Mouse (Mus musculus) heart, embryonic 16.5 days (tissue): Measurements from ENCODE around the gene Mphosph9. TPM values are rescaled to one million over a fixed set of nuclear protein-coding genes. Genes with fewer than 3 reads are reported as not detected.
"Not testable (repeated sequence)": the region's sequence is repeated elsewhere in the genome, so short reads cannot be mapped to it uniquely, and the experiment has no call there.

Experiments
- ATAC-seq: fragments of 200-750 bp; cut with Nextera tagmentation; replicated peaks from 2 replicates; pipeline ENCODE4 v1.8.0; 2017; ENCODE audit warnings: moderate number of reproducible peaks; ENCODE audit not compliant: insufficient read depth, low FRiP score; ENCODE audit errors: extremely low read depth
- H3K27ac ChIP-seq: fragments of 300-500 bp; sonication (generic); 2 replicates; pipeline ENCODE4 v1.5.1; 2014; ENCODE audit warnings: mild to moderate bottlenecking, low read length, control low read depth, moderate library complexity
- H3K27me3 ChIP-seq: fragments of 300-500 bp; sonication (generic); 2 replicates; pipeline ENCODE4 v1.6.1; 2014; ENCODE audit warnings: low read length, mixed read lengths; ENCODE audit not compliant: control insufficient read depth, insufficient read depth
- H3K36me3 ChIP-seq: fragments of 300-500 bp; sonication (generic); 2 replicates; pipeline ENCODE4 v1.6.1; 2014; ENCODE audit not compliant: control insufficient read depth, insufficient read depth
- H3K4me1 ChIP-seq: fragments of 300-500 bp; sonication (generic); 2 replicates; pipeline ENCODE4 v1.6.1; 2014; ENCODE audit warnings: low read length, mixed read lengths; ENCODE audit not compliant: control insufficient read depth, insufficient read depth
- H3K4me2 ChIP-seq: fragments of 300-500 bp; sonication (generic); 2 replicates; pipeline ENCODE4 v1.6.1; 2014; ENCODE audit warnings: low read depth, mild to moderate bottlenecking, control low read depth, low read length
- H3K4me3 ChIP-seq: fragments of 300-500 bp; sonication (generic); 2 replicates; pipeline ENCODE4 v1.5.1; 2014; ENCODE audit warnings: mild to moderate bottlenecking, control low read depth, low read length
- H3K9ac ChIP-seq: fragments of 300-500 bp; sonication (generic); 2 replicates; pipeline ENCODE4 v1.6.1; 2014; ENCODE audit warnings: low read length, control low read depth
- H3K9me3 ChIP-seq: fragments of 300-500 bp; sonication (generic); replicated peaks from 2 replicates; pipeline ENCODE4 v1.6.1; 2016; ENCODE audit warnings: low read length; ENCODE audit not compliant: control insufficient read depth
- WGBS: fragments of 180-500 bp; shearing (Covaris S2); extraction: QIAGEN DNeasy Blood & Tissue Kit; methylation state at CpG from one replicate; pipeline ENCODE4 v1.1.7; 2014; 5-methylcytosine and 5-hydroxymethylcytosine counted together
- polyA plus RNA-seq: library from polyadenylated mRNA; unstranded; fragments of >200 nt; fragmentation: Nextera tagmentation; extraction: Ambion mirVana; gene quantifications from 2 replicates; pipeline ENCODE4 v1.2.1, GENCODE M21; 2015

Mphosph9 gene
- polyA plus RNA-seq, 1 experiment from 2014 or later = 8.7 TPM

DNA sequence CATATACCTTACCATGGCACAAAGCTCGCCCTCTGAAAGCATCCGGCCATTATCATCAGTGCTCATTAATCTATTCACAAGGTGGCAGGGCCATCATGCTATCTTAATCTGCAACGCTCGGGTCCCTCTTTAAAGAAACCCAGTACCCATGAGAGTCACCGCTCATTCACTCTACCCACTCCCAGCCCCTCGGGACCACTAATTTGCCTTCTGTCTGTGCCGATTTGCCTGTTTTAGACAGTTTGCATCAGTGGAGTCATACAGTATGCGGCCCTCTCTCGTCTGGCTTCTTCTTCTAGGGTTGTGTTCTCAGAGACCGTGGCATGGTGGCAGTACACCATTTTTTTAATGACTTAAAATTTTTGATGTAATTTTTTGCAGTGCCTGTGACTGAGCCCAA, 108.3 kb downstream of the Mphosph9 start:
- Histone ChIP-seq H3K4me1 (peaks cover 94% of the 10 kb centered on the region), H3K9me3 (no peaks in the 10 kb centered on the region), H3K27me3 (no peaks in the 10 kb centered on the region), H3K4me3 (no peak overlapping the region), H3K9ac (no peak overlapping the region), H3K4me2 (peak overlapping the region; percentile 10), H3K27ac (peak overlapping the region; percentile 91), H3K36me3 (peaks cover 5% of the 10 kb centered on the region; the same call in 1 of the 2 replicates)
- ATAC-seq = no peak
- WGBS = 73% methylated on average over 10 of the region's 10 CpGs

DNA sequence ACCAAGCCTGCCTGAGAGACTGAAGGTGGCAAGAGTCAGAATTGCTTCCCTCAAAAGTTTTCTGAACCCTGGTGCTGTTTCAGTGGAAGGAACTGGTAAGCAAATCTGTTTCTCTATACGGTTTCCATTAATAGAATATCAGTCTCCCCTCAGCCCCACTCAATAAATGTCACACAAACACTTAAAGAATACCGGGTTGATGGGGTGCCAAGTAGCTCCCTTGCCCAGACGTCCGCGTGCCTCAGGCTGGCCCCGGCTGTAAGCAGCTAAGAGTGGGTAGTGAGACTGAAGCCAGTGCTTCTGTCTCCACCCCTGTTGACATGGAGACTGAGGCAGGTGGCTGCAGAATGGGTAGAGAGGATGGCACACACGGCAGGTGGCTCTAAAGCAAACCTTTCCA, 108.8 kb downstream of the Mphosph9 start:
- H3K4me3 ChIP-seq = no peak overlapping the region
- peak overlapping the region; percentile 64 for H3K9ac ChIP-seq
- no peaks in the 10 kb centered on the region for H3K27me3 ChIP-seq
- 19% methylated on average over 7 of the region's 7 CpGs for WGBS
- H3K27ac ChIP-seq = peak overlapping the region; percentile 91
- peak; percentile 55 for ATAC-seq
- H3K4me2 ChIP-seq = peak overlapping the region; percentile 40
- H3K9me3 ChIP-seq = no peaks in the 10 kb centered on the region
- H3K4me1 ChIP-seq = peaks cover 94% of the 10 kb centered on the region
- H3K36me3 ChIP-seq = peaks cover 5% of the 10 kb centered on the region; the same call in 1 of the 2 replicates

GRCm38 (mm10) chr5:124217566-124218249, 110.1 kb downstream of the Mphosph9 start:
- H3K9ac ChIP-seq = peak overlapping the region; percentile 64
- peaks cover 5% of the 10 kb centered on the region; the same call in 1 of the 2 replicates for H3K36me3 ChIP-seq
- no peak overlapping the region for H3K4me2 ChIP-seq
- H3K27me3 ChIP-seq = no peaks in the 10 kb centered on the region
- H3K27ac ChIP-seq = peak overlapping the region; percentile 91
- H3K4me1 ChIP-seq = peaks cover 93% of the 10 kb centered on the region
- WGBS = 46% methylated on average over 8 of the region's 8 CpGs
- no peak for ATAC-seq
- H3K4me3 ChIP-seq = no peak overlapping the region
- H3K9me3 ChIP-seq = no peaks in the 10 kb centered on the region

DNA sequence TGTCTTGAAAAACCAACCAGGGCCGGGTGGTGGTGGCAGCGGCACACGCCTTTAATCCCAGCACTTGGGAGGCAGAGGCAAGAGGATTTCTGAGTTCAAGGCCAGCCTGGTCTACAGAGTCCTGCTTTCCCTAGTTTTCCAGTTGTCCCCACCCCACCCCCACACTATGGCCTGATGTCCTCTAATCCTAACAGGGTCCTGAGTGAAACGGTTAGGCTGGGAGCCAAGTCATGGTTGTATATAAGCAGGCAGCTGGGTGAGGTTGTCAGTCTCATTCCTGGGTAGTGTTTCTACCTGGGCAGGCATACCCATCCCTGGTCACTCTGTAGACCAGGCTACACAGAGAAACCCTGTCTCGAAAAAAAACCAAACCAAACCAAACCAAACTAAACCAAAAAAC, 110.7 kb downstream of the Mphosph9 start:
- not testable (repeated sequence) for H3K27me3 ChIP-seq, H3K9me3 ChIP-seq, H3K27ac ChIP-seq, ATAC-seq, H3K4me3 ChIP-seq, H3K36me3 ChIP-seq, H3K9ac ChIP-seq, H3K4me2 ChIP-seq
- 83% methylated on average over 5 of the region's 5 CpGs for WGBS
- peaks cover 89% of the 10 kb centered on the region for H3K4me1 ChIP-seq

DNA sequence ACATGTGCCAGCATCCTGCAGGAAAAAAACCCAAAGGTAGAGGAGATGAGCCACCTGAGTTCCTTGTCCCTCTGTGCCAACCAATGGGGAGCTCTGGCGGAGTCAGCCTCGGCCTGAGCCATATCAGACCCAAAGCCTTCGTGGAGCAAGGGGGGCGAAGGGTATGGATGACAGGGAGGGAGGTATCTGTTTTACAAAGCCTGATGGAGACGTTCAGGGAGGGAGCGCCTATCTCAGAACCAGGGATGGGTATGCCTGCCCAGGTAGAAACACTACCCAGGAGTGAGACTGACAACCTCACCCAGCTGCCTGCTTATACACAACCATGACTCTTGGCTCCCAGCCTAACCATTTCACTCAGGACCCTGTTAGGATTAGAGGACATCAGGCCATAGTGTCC, 111.4 kb downstream of the Mphosph9 start:
- no peaks in the 10 kb centered on the region for H3K9me3 ChIP-seq
- no peak overlapping the region for H3K4me3 ChIP-seq
- H3K27me3 ChIP-seq = no peaks in the 10 kb centered on the region
- 86% methylated on average over 6 of the region's 6 CpGs for WGBS
- H3K4me2 ChIP-seq = no peak overlapping the region
- no peak for ATAC-seq
- peaks cover 89% of the 10 kb centered on the region for H3K4me1 ChIP-seq
- peak overlapping the region; percentile 33; the same call in 1 of the 2 replicates for H3K9ac ChIP-seq
- H3K36me3 ChIP-seq = peaks cover 5% of the 10 kb centered on the region; the same call in 1 of the 2 replicates
- H3K27ac ChIP-seq = peak overlapping the region; percentile 98; the same call in 1 of the 2 replicates

GRCm38 (mm10) chr5:124215647-124216046, 112.1 kb downstream of the Mphosph9 start:
- no peaks in the 10 kb centered on the region for H3K9me3 ChIP-seq
- no peak for ATAC-seq
- no peak overlapping the region for H3K4me3 ChIP-seq
- H3K36me3 ChIP-seq = peaks cover 5% of the 10 kb centered on the region; the same call in 1 of the 2 replicates
- H3K27ac ChIP-seq = peak overlapping the region; percentile 98
- WGBS = 73% methylated on average over 10 of the region's 10 CpGs
- no peak overlapping the region for H3K4me2 ChIP-seq
- H3K27me3 ChIP-seq = no peaks in the 10 kb centered on the region
- H3K9ac ChIP-seq = peak overlapping the region; percentile 28
- peaks cover 89% of the 10 kb centered on the region for H3K4me1 ChIP-seq

DNA sequence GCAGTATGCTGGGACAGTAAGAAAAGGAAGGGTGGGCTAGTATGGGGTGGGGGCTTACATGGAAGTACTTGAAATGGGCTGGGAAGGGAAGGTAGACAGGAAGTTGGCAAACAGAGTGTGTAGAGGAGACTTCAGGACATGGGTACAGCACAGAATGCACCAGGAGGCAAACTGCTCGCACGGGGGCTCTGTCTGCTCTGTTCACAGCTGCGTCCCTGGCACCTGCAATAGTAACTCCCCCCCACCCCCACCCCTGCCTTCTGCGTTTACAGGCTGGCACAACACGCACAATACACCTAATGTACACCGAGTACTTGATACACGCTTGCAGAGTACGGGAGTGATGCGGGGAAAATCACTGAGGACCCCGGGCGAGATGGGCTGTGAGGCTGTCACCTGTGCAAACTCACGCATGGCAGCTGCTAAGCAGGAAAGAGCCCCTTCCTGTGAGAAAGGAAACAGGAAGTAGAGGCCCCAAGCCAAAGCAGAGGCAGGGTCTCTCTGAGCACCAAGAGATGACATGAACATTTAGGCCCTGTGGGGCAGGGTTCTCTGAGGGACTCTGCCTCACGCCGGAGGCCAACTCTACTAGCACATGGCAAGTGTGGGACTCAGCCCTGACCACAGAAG, 113.1 kb downstream of the Mphosph9 start:
- peak overlapping the region; percentile 34; the same call in 1 of the 2 replicates for H3K4me2 ChIP-seq
- ATAC-seq = 0 out of 2 replicates have a peak, but pooled peaks have one; percentile 3
- peaks cover 5% of the 10 kb centered on the region; the same call in 1 of the 2 replicates for H3K36me3 ChIP-seq
- no peaks in the 10 kb centered on the region for H3K27me3 ChIP-seq
- H3K4me1 ChIP-seq = peaks cover 89% of the 10 kb centered on the region
- 68% methylated on average over 14 of the region's 14 CpGs for WGBS
- H3K9me3 ChIP-seq = no peaks in the 10 kb centered on the region
- H3K27ac ChIP-seq = peak overlapping the region; percentile 98
- H3K4me3 ChIP-seq = no peak overlapping the region
- H3K9ac ChIP-seq = peak overlapping the region; percentile 60

DNA sequence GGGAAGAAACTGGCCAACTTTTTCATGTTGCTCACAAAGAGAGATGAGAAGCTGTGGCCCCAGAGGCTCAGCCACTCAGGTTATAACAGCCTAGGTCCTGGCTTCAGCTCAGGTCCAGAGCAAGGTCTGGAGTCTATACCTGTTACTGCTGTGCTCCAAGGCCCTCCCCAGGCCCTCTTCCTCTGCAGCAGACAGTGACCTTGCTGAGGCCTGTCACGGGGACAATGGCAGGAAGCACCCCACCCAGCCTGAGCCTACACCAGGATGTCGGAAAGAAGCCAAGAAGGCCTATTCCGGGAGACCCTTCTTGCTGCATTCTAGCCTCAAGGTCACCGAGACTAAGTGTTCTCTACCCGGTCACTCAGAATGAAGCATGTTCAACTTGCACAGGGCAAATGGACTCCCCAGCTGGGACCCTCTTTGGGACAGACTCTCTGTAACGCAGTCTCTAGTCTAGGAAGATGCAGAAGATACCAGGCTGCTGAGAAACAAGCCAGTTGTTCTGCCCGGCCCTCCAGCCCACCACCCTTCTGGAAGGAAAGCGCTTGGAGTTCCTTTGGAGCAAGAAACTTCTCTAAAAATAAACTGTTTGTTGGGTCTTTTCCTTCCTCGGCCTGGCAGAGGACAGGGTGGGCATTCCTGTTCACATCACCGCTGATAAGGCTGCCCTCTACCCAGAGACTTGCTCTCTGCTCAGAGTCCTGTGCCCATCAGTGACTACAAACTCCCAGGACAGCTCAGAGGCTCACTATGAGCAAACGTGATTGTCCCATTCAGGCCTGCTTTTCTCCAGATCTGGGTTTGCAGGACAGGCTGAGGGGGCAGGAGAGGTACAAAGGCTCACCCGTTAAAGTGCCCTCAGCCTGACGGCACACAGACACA, 113.9 kb downstream of the Mphosph9 start:
- H3K9ac ChIP-seq = peak overlapping the region; percentile 60
- no peaks in the 10 kb centered on the region for H3K9me3 ChIP-seq
- peaks cover 87% of the 10 kb centered on the region for H3K4me1 ChIP-seq
- no peaks in the 10 kb centered on the region for H3K27me3 ChIP-seq
- peak; percentile 70 for ATAC-seq
- peak overlapping the region; percentile 34; the same call in 1 of the 2 replicates for H3K4me2 ChIP-seq
- peaks cover 5% of the 10 kb centered on the region; the same call in 1 of the 2 replicates for H3K36me3 ChIP-seq
- peak overlapping the region; percentile 98 for H3K27ac ChIP-seq
- 31% methylated on average over 13 of the region's 13 CpGs for WGBS
- H3K4me3 ChIP-seq = no peak overlapping the region
